ENCODE assay signal across 14 mouse cellular contexts in the genomic region with DNA sequence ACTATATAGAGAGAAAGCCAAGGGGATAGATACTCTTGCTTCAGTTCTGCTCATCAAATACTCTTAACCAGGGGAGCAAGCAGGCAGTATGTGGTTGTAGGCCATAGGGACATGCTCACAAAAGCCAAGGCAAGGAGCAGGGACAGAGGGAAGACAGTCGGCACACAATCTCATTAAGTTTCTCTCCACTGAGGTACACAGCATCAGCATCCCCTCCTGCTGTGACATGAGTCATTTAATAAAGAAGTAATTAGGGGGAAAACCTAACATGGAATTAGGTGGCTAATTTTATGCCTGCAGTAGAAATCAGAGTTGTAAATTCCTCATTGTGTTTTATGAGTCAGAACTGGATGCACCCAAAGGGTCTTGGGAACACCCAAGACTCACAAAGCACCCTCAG.
"Had no signal": no experiment of that assay in that cellular context is flagged by ENCODE, and none has a peak within 500 bp of the region (broad histone marks: within the 10 kb centered on the region; RNA-seq: fewer than 3 reads in every experiment).

No protein-coding gene starts in this region.

- H3K27me3 ChIP-seq: limb, embryonic 15.5 days; liver, embryonic 12.5 days had no signal

- H3K9ac ChIP-seq: limb, embryonic 15.5 days; liver, embryonic 12.5 days; lung, embryonic 14.5 days had no signal

- H3K4me3 ChIP-seq: limb, embryonic 15.5 days; liver, embryonic 12.5 days; midbrain, embryonic 10.5 days had no signal

- H3K36me3 ChIP-seq: limb, embryonic 15.5 days; liver, embryonic 12.5 days; midbrain, embryonic 10.5 days had no signal

- H3K4me1 ChIP-seq: limb, embryonic 15.5 days; midbrain, embryonic 10.5 days had no signal

- ATAC-seq: liver, embryonic 12.5 days had no signal

- H3K9me3 ChIP-seq: limb, embryonic 15.5 days; liver, embryonic 12.5 days; midbrain, embryonic 10.5 days had no signal

- H3K4me2 ChIP-seq: limb, embryonic 15.5 days; liver, embryonic 12.5 days; lung, embryonic 14.5 days had no signal

- H3K27ac ChIP-seq: kidney, postnatal 0 days; limb, embryonic 15.5 days; liver, embryonic 12.5 days; midbrain, embryonic 10.5 days; stomach, postnatal 0 days had no signal

- DNase-seq: kidney, adult 2 months; kidney, postnatal 36 days; layer of hippocampus, adult 9-11 months; layer of hippocampus, postnatal 36 days; lung, embryonic 14.5 days; lung, postnatal 10 days; lung, postnatal 4 days; midbrain, embryonic 14.5 days; thymus, postnatal 4 days had no signal
